Mouse (Mus musculus): ENCODE measurements around the gene Rara. TPM values are rescaled to one million over a fixed set of nuclear protein-coding genes. Genes with fewer than 3 reads are reported as not detected.
"Not testable (repeated sequence)": the region's sequence is repeated elsewhere in the genome, so short reads cannot be mapped to it uniquely, and the experiment has no call there.

Rara gene
- polyA plus RNA-seq, 1 experiment from 2014 or later, result 20.1 TPM

GRCm38 (mm10) chr11:98979356-98979755, 51.7 kb downstream of the Rara start:
- no peaks in the 10 kb centered on the region for H3K4me1 ChIP-seq (replicated peaks; ENCODE audit: control insufficient read depth, insufficient read depth)
- H3K9me3 ChIP-seq (ENCODE audit: control insufficient read depth, low read length), result no peaks in the 10 kb centered on the region
- no peak overlapping the region for H3K9ac ChIP-seq (ENCODE audit: low read length)
- ATAC-seq (ENCODE audit: low FRiP score, low TSS enrichment) (no peak), DNase-seq (ENCODE audit: low spot score) (peak; percentile 55)
- H3K27ac ChIP-seq (replicated peaks), result no peak overlapping the region
- H3K27me3 ChIP-seq (ENCODE audit: control insufficient read depth, insufficient read depth, low read length), result no peaks in the 10 kb centered on the region
- no peak overlapping the region for H3K4me3 ChIP-seq (ENCODE audit: low read depth, low read length)
- H3K36me3 ChIP-seq (ENCODE audit: control insufficient read depth, insufficient read depth, low read length), result no peaks in the 10 kb centered on the region
- no peak for TF ChIP-seq CTCF (IDR thresholded peaks at IDR 0.05; ENCODE audit: low read depth)
- no peak for TF ChIP-seq EP300 (optimal IDR thresholded peaks at IDR 0.05)
- WGBS, result 56% methylated on average over 4 of the region's 5 CpGs
- H3K4me2 ChIP-seq (replicated peaks; ENCODE audit: low read depth), result no peak overlapping the region

- TF ChIP-seq EP300 (optimal IDR thresholded peaks at IDR 0.05) (no peak), CTCF (IDR thresholded peaks at IDR 0.05; ENCODE audit: low read depth) (no peak)
- ATAC-seq (ENCODE audit: low FRiP score, low TSS enrichment) (peak; percentile 19), DNase-seq (ENCODE audit: low spot score) (peak; percentile 46)
- H3K9me3 ChIP-seq (ENCODE audit: control insufficient read depth, low read length), result no peaks in the 10 kb centered on the region
- peak overlapping the region; percentile 99 for H3K4me2 ChIP-seq (replicated peaks; ENCODE audit: low read depth)
- WGBS, result 33% methylated on average over 20 of the region's 20 CpGs
- no peaks in the 10 kb centered on the region for H3K27me3 ChIP-seq (ENCODE audit: control insufficient read depth, insufficient read depth, low read length)
- peak overlapping the region; percentile 62 for H3K4me3 ChIP-seq (ENCODE audit: low read depth, low read length)
- H3K27ac ChIP-seq (replicated peaks), result no peak overlapping the region
- no peaks in the 10 kb centered on the region for H3K4me1 ChIP-seq (replicated peaks; ENCODE audit: control insufficient read depth, insufficient read depth)
- peak overlapping the region; percentile 68 for H3K9ac ChIP-seq (ENCODE audit: low read length)
- H3K36me3 ChIP-seq (ENCODE audit: control insufficient read depth, insufficient read depth, low read length), result no peaks in the 10 kb centered on the region
Observed at GRCm38 (mm10) chr11:98981289-98981996, 53.8 kb downstream of the Rara start.

DNA sequence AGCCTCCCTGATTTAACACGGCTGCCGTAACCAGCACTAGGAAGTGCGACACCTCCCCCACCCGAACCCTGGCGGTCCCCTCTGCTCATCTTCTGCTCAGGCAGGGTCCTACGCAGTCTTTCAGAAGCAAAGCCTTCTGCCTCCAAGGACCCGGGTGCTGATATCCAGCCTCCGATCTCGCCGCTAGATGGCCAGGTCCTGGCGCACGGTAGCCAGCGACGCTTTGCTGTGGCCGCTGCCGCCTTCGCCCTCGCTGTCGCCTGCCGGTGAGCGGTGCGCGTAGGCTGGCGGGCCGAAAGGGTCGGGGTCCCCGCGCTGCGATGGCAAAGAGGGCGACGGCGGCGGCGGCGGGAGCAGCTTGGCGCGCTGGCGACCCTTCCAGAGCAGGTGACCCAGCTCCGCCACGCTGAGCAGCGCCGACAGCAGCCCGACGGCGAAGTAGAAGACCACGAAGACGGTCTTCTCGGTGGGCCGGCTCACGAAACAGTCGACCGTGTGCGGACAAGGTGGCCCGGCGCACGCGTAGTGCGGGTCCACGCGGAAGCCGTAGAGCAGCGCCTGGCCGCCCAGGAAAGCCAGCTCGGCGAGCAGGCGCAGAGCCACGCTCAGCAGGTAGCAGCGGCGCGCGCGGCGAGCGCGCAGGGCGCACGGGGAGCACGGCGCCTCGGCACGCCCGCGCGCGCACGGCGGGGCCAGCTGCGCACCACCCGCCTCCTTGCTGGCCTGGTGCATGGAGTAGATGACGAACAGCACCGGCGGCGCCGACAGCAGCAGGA, 54.6 kb downstream of the Rara start:
- Histone ChIP-seq H3K9ac (ENCODE audit: low read length) (peak overlapping the region; percentile 68), H3K4me1 (replicated peaks; ENCODE audit: control insufficient read depth, insufficient read depth) (no peaks in the 10 kb centered on the region), H3K36me3 (ENCODE audit: control insufficient read depth, insufficient read depth, low read length) (no peaks in the 10 kb centered on the region), H3K4me2 (replicated peaks; ENCODE audit: low read depth) (peak overlapping the region; percentile 99), H3K9me3 (ENCODE audit: control insufficient read depth, low read length) (no peaks in the 10 kb centered on the region), H3K27ac (replicated peaks) (peak overlapping the region; percentile 40; the same call in 1 of the 2 replicates), H3K27me3 (ENCODE audit: control insufficient read depth, insufficient read depth, low read length) (no peaks in the 10 kb centered on the region), H3K4me3 (ENCODE audit: low read depth, low read length) (peak overlapping the region; percentile 62)
- ATAC-seq (ENCODE audit: low FRiP score, low TSS enrichment) (peak; percentile 77), DNase-seq (ENCODE audit: low spot score) (peak; percentile 76)
- TF ChIP-seq EP300 (optimal IDR thresholded peaks at IDR 0.05) (no peak), CTCF (IDR thresholded peaks at IDR 0.05; ENCODE audit: low read depth) (peak; percentile 76)
- whole genome bisulfite sequencing, result 0% methylated on average over 77 of the region's 94 CpGs

GRCm38 (mm10) chr11:98982773-98983133, 55.1 kb downstream of the Rara start, which contains the start of gene Gjd3:
TSS of gene Gjd3 (minus strand) at chr11:98983016.
- peak within 1 kb of the TSS; percentile 40; the same call in 1 of the 2 replicates for H3K27ac ChIP-seq (replicated peaks)
- H3K4me3 ChIP-seq (ENCODE audit: low read depth, low read length), result peak within 1 kb of the TSS; percentile 62
- TF ChIP-seq EP300 (optimal IDR thresholded peaks at IDR 0.05) (no peak), CTCF (IDR thresholded peaks at IDR 0.05; ENCODE audit: low read depth) (no peak)
- no peaks in the 10 kb centered on the region for H3K36me3 ChIP-seq (ENCODE audit: control insufficient read depth, insufficient read depth, low read length)
- no peaks in the 10 kb centered on the region for H3K27me3 ChIP-seq (ENCODE audit: control insufficient read depth, insufficient read depth, low read length)
- H3K4me2 ChIP-seq (replicated peaks; ENCODE audit: low read depth), result peak within 1 kb of the TSS; percentile 99
- DNase-seq (ENCODE audit: low spot score), result no peak
- peak within 1 kb of the TSS; percentile 68 for H3K9ac ChIP-seq (ENCODE audit: low read length)
- ATAC-seq (ENCODE audit: low FRiP score, low TSS enrichment), result no peak; the same call in 1 of the 2 replicates
- no peaks in the 10 kb centered on the region for H3K9me3 ChIP-seq (ENCODE audit: control insufficient read depth, low read length)
- H3K4me1 ChIP-seq (replicated peaks; ENCODE audit: control insufficient read depth, insufficient read depth), result no peaks in the 10 kb centered on the region
- WGBS, result 3% methylated on average over 28 of the region's 28 CpGs

DNA sequence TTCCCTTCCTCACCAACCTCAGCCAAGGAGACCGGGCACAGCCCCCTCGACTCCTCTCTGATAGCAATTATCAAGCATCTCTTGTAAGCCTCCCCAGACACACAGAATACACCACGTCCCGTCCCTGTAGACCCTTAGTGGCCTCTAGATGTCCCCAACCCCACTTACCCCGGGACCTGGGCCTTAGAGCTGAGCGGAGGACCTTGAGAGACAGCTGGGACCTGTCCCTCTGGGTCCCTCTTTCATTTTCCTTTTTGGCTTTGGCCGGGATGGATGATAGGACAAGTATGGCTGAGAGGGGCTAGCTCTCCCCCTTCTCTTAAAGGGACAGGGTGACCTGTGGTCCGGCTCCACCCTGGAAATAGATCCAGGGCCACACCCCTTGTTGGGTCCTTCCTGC, 55.9 kb downstream of the Rara start:
- H3K9me3 ChIP-seq (ENCODE audit: control insufficient read depth, low read length), result no peaks in the 10 kb centered on the region
- H3K4me2 ChIP-seq (replicated peaks; ENCODE audit: low read depth), result no peak overlapping the region
- H3K9ac ChIP-seq (ENCODE audit: low read length), result no peak overlapping the region
- H3K4me3 ChIP-seq (ENCODE audit: low read depth, low read length), result no peak overlapping the region
- H3K4me1 ChIP-seq (replicated peaks; ENCODE audit: control insufficient read depth, insufficient read depth), result no peaks in the 10 kb centered on the region
- ATAC-seq (ENCODE audit: low FRiP score, low TSS enrichment), result no peak
- TF ChIP-seq EP300 (optimal IDR thresholded peaks at IDR 0.05) (no peak), CTCF (IDR thresholded peaks at IDR 0.05; ENCODE audit: low read depth) (no peak)
- DNase-seq (ENCODE audit: low spot score), result no peak
- H3K27me3 ChIP-seq (ENCODE audit: control insufficient read depth, insufficient read depth, low read length), result no peaks in the 10 kb centered on the region
- WGBS, result 49% methylated on average over 8 of the region's 8 CpGs
- no peaks in the 10 kb centered on the region for H3K36me3 ChIP-seq (ENCODE audit: control insufficient read depth, insufficient read depth, low read length)
- no peak overlapping the region for H3K27ac ChIP-seq (replicated peaks)

- Histone ChIP-seq H3K9me3 (ENCODE audit: control insufficient read depth, low read length) (no peaks in the 10 kb centered on the region), H3K27ac (replicated peaks) (no peak overlapping the region), H3K36me3 (ENCODE audit: control insufficient read depth, insufficient read depth, low read length) (no peaks in the 10 kb centered on the region), H3K27me3 (ENCODE audit: control insufficient read depth, insufficient read depth, low read length) (no peaks in the 10 kb centered on the region), H3K9ac (ENCODE audit: low read length) (no peak overlapping the region), H3K4me2 (replicated peaks; ENCODE audit: low read depth) (no peak overlapping the region), H3K4me3 (ENCODE audit: low read depth, low read length) (no peak overlapping the region), H3K4me1 (replicated peaks; ENCODE audit: control insufficient read depth, insufficient read depth) (no peaks in the 10 kb centered on the region)
- 90% methylated on average over 7 of the region's 7 CpGs for WGBS
- TF ChIP-seq EP300 (optimal IDR thresholded peaks at IDR 0.05), result no peak
- no peak for TF ChIP-seq CTCF (IDR thresholded peaks at IDR 0.05; ENCODE audit: low read depth)
- ATAC-seq (ENCODE audit: low FRiP score, low TSS enrichment) (no peak), DNase-seq (ENCODE audit: low spot score) (no peak)
Observed at GRCm38 (mm10) chr11:98985542-98985941, 57.9 kb downstream of the Rara start.

- H3K4me3 ChIP-seq (ENCODE audit: low read depth, low read length); H3K36me3 ChIP-seq (ENCODE audit: control insufficient read depth, insufficient read depth, low read length); H3K4me2 ChIP-seq (replicated peaks; ENCODE audit: low read depth); H3K9me3 ChIP-seq (ENCODE audit: control insufficient read depth, low read length); DNase-seq (ENCODE audit: low spot score); H3K4me1 ChIP-seq (replicated peaks; ENCODE audit: control insufficient read depth, insufficient read depth); H3K9ac ChIP-seq (ENCODE audit: low read length); H3K27me3 ChIP-seq (ENCODE audit: control insufficient read depth, insufficient read depth, low read length); ATAC-seq (ENCODE audit: low FRiP score, low TSS enrichment); H3K27ac ChIP-seq (replicated peaks): not testable (repeated sequence)
- WGBS, result 96% methylated on average over 4 of the region's 6 CpGs
Observed at GRCm38 (mm10) chr11:98988260-98988659, 60.6 kb downstream of the Rara start.

Data from stomach, postnatal 0 days (tissue).